Mouse (Mus musculus) neural tube, embryonic 14.5 days (tissue): ENCODE results near the gene Eps15l1. TPM values are rescaled to one million over a fixed set of nuclear protein-coding genes. Genes with fewer than 3 reads are reported as not detected.

Experiments used
- ATAC-seq: fragments of 200-750 bp; cut with Nextera tagmentation; 2 replicates; pipeline ENCODE4 v1.8.0; 2017; ENCODE audit warnings: low read depth, mild to moderate bottlenecking, moderate TSS enrichment, moderate library complexity
- H3K27ac ChIP-seq: fragments of 300-500 bp; sonication (generic); 2 replicates; pipeline ENCODE4 v1.5.1; 2014; ENCODE audit warnings: low read depth, mild to moderate bottlenecking, control low read depth, low read length, moderate library complexity, mixed read lengths
- H3K27me3 ChIP-seq: fragments of 300-500 bp; sonication (generic); 2 replicates; pipeline ENCODE4 v1.6.1; 2014; ENCODE audit warnings: low read length; ENCODE audit not compliant: control insufficient read depth, insufficient read depth
- H3K36me3 ChIP-seq: fragments of 300-500 bp; sonication (generic); 2 replicates; pipeline ENCODE4 v1.6.1; 2014; ENCODE audit warnings: low read length, mixed read lengths; ENCODE audit not compliant: control insufficient read depth, insufficient read depth
- H3K4me1 ChIP-seq: fragments of 300-500 bp; sonication (generic); 2 replicates; pipeline ENCODE4 v1.6.1; 2014; ENCODE audit warnings: low read length; ENCODE audit not compliant: control insufficient read depth, insufficient read depth
- H3K4me2 ChIP-seq: fragments of 300-500 bp; sonication (generic); 2 replicates; pipeline ENCODE4 v1.6.1; 2014; ENCODE audit warnings: mild to moderate bottlenecking, low read depth, low read length, control low read depth
- H3K4me3 ChIP-seq: fragments of 300-500 bp; sonication (generic); 2 replicates; pipeline ENCODE4 v1.5.1; 2014; ENCODE audit warnings: low read depth, low read length, control low read depth, mixed read lengths
- H3K9ac ChIP-seq: fragments of 300-500 bp; sonication (generic); replicated peaks from 2 replicates; pipeline ENCODE4 v1.6.1; 2014; ENCODE audit warnings: low read depth, mild to moderate bottlenecking, control low read depth, low read length, mixed read lengths
- H3K9me3 ChIP-seq: fragments of 300-500 bp; sonication (generic); 2 replicates; pipeline ENCODE4 v1.6.1; 2016; ENCODE audit warnings: low read length; ENCODE audit not compliant: control insufficient read depth
- WGBS: fragments of 180-500 bp; shearing (Covaris S2); extraction: QIAGEN DNeasy Blood & Tissue Kit; methylation state at CpG from one replicate; pipeline ENCODE4 v1.1.7; 2014; 5-methylcytosine and 5-hydroxymethylcytosine counted together
- polyA plus RNA-seq: library from polyadenylated mRNA; unstranded; fragments of >200 nt; fragmentation: Nextera tagmentation; extraction: Ambion mirVana; gene quantifications from 2 replicates; pipeline ENCODE4 v1.2.1, GENCODE M21; 2014

The Eps15l1 gene
- polyA plus RNA-seq, 1 experiment from 2014 or later: 63.3 TPM

DNA sequence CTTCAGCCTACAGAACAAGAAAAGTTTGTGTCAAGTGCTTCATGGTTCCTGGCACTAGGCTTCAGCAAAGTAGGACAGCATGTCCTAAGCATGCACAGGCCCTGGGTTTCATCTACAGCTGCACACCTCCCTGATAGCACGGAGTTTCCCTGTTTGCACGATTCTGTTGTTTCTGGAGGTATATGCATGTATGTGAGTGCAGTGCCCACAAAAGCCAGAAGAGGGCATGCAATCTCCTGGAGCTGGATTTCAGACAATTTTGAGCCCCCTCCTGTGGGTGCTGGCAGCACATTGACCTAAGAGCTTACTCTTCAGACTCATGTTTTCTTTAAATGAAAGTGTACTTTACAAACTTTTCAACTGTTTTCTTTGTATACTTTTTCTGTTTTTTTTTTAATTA is 32.6 kb upstream of the Eps15l1 start:
- Histone ChIP-seq H3K36me3 (peaks cover 38% of the 10 kb centered on the region), H3K4me1 (no peaks in the 10 kb centered on the region), H3K9me3 (no peaks in the 10 kb centered on the region), H3K27me3 (no peaks in the 10 kb centered on the region), H3K9ac (no peak overlapping the region), H3K4me3 (no peak overlapping the region), H3K27ac (no peak overlapping the region), H3K4me2 (no peak overlapping the region)
- ATAC-seq: no peak
- WGBS: 91% methylated on average over 2 of the region's 2 CpGs

DNA sequence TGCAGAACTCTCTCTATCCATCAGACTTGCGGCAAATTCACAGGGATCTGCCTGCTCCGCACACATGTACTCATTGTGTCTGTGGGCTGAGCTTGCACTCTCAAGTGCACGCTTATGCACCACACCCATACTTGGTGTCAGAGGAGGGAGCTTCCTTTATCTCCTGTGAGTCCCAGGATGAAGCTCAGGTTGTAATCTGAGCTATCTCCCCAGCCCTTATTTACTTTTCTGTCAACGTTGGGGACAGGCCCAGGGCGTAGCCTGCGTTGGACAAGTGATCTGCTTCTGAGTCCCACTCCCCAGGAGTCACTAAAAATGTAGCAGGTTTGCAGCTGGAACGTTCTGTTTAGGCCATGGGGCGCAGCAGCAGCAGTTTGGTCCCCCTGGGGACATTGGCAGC is 30.3 kb upstream of the Eps15l1 start:
- ATAC-seq: no peak
- Histone ChIP-seq H3K4me2 (no peak overlapping the region), H3K27me3 (no peaks in the 10 kb centered on the region), H3K4me3 (no peak overlapping the region), H3K36me3 (peaks cover 27% of the 10 kb centered on the region), H3K27ac (no peak overlapping the region), H3K9ac (no peak overlapping the region), H3K4me1 (peaks cover 5% of the 10 kb centered on the region; the same call in 1 of the 2 replicates), H3K9me3 (no peaks in the 10 kb centered on the region)
- 92% methylated on average over 8 of the region's 8 CpGs for WGBS

- no peaks in the 10 kb centered on the region for H3K9me3 ChIP-seq
- H3K36me3 ChIP-seq: peaks cover 8% of the 10 kb centered on the region
- no peaks in the 10 kb centered on the region for H3K27me3 ChIP-seq
Measured at GRCm38 (mm10) chr8:72445071-72445470, 23.8 kb upstream of the Eps15l1 start.

GRCm38 (mm10) chr8:72443994-72444350 is 22.7 kb upstream of the Eps15l1 start:
- WGBS: 39% methylated on average over 6 of the region's 6 CpGs
- Histone ChIP-seq H3K4me1 (peaks cover 5% of the 10 kb centered on the region; the same call in 1 of the 2 replicates), H3K27ac (no peak overlapping the region), H3K27me3 (no peaks in the 10 kb centered on the region), H3K4me3 (peak overlapping the region; percentile 35), H3K36me3 (no peaks in the 10 kb centered on the region), H3K9ac (peak overlapping the region; percentile 53), H3K9me3 (no peaks in the 10 kb centered on the region), H3K4me2 (peak overlapping the region; percentile 60)
- ATAC-seq: peak; percentile 0; the same call in 1 of the 2 replicates

More at GRCm38 (mm10) chr8:72445071-72445470, 23.8 kb upstream of the Eps15l1 start:
- Histone ChIP-seq H3K9ac (no peak overlapping the region), H3K27ac (no peak overlapping the region), H3K4me1 (peaks cover 5% of the 10 kb centered on the region; the same call in 1 of the 2 replicates), H3K4me2 (no peak overlapping the region), H3K4me3 (no peak overlapping the region)
- WGBS: 99% methylated on average over 6 of the region's 6 CpGs
- ATAC-seq: no peak

GRCm38 (mm10) chr8:72443338-72443993 is 22.2 kb upstream of the Eps15l1 start, which contains the start of the genes Calr3 and 1700030K09Rik:
Gene Calr3, minus strand, starts transcription at chr8:72443870.
Gene 1700030K09Rik, plus strand, starts transcription at chr8:72443880.
- Histone ChIP-seq H3K27ac (no peak within 1 kb of the TSS), H3K4me1 (peaks cover 5% of the 10 kb centered on the region; the same call in 1 of the 2 replicates), H3K36me3 (no peaks in the 10 kb centered on the region), H3K27me3 (no peaks in the 10 kb centered on the region), H3K4me3 (peak within 1 kb of the TSS; percentile 35), H3K4me2 (peak within 1 kb of the TSS; percentile 60), H3K9me3 (no peaks in the 10 kb centered on the region), H3K9ac (peak within 1 kb of the TSS; percentile 53)
- peak; percentile 99 for ATAC-seq
- 3% methylated on average over 34 of the region's 34 CpGs for WGBS

DNA sequence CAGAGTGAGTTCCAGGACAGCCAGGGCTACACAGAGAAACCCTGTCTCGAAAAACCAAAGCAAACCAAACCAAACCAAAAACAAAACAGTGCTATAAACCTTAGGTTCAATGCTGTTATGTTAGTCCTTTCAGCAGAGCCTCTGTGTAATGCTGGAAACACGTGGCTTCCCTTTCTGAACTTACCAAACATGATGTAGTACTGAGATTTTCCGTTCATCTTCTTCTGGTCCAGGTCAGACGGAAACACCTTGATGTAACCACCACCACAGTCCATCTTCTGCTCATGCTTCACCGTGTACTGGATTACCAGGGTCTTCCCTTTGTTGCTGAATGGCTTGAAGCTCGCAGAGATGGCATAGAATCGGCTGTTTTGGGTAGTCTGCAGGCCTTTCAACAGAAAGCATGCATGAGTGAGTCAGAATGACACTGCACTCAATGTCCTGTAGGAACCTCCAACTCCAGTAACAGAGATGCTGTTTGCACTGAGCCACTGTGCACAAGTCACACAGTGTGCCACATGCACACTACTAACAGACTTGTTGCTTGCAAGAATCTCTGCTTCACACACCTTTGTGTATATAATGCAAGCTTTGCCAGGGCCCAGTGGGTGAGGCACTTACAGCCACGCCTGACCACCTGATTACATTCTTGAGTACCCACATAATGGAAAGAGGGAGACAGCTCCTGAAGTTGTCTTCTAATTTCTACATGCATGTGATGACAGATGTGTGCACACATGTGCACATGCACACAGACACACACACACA is 17.2 kb upstream of the Eps15l1 start:
- Histone ChIP-seq H3K4me2 (no peak overlapping the region), H3K36me3 (no peaks in the 10 kb centered on the region)

DNA sequence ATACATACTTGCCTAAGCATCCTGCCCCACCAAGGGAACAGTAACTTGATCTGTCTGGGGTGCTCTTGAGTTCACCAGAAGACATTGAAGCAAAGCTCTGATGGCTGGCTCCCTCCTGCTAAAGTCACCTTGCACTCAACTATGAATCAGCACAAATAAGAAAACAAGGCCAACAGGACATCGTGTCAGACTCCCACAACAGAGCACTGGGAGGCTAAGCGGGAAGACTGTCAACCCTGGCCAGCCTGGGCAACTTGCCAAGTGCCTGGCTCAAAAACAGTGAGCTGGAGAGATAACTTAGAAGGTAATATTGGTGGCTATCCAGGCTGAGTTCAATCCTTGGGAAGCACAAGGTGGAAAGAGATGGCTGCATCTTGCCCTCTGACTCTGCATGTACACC is 13.7 kb upstream of the Eps15l1 start:
- 33% methylated on average over 2 of the region's 2 CpGs for WGBS
- no peak overlapping the region for H3K9ac ChIP-seq
- H3K27ac ChIP-seq: no peak overlapping the region
- H3K4me3 ChIP-seq: no peak overlapping the region
- no peaks in the 10 kb centered on the region for H3K9me3 ChIP-seq
- no peaks in the 10 kb centered on the region for H3K27me3 ChIP-seq
- no peaks in the 10 kb centered on the region for H3K36me3 ChIP-seq
- no peak for ATAC-seq
- H3K4me2 ChIP-seq: no peak overlapping the region
- H3K4me1 ChIP-seq: no peaks in the 10 kb centered on the region

More for the DNA sequence above, 17.2 kb upstream of the Eps15l1 start:
- Histone ChIP-seq H3K9me3 (no peaks in the 10 kb centered on the region), H3K4me3 (no peak overlapping the region), H3K9ac (no peak overlapping the region), H3K27me3 (no peaks in the 10 kb centered on the region), H3K27ac (no peak overlapping the region), H3K4me1 (no peaks in the 10 kb centered on the region)
- WGBS: 70% methylated on average over 8 of the region's 8 CpGs
- no peak for ATAC-seq

DNA sequence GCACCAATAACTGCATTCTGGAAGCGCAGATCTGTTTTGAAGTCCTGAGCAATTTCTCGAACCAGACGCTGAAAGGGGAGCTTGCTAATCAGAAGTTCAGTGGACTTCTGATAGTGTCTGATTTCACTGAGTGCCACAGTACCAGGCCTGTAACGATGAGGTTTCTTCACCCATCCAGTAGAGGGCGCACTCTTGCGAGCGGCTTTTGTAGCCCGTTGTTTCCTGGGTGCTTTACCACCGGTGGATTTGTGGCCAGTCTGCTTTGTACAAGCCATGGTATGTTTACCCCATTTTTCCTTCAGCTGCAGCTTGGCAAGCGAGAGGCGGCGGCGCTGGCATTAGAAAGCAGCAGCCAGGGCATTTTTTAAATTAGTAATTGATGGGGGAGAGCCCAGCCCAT is 8.4 kb upstream of the Eps15l1 start:
- no peak overlapping the region for H3K9ac ChIP-seq
- H3K36me3 ChIP-seq: no peaks in the 10 kb centered on the region
- no peaks in the 10 kb centered on the region for H3K4me1 ChIP-seq
- no peak overlapping the region for H3K4me3 ChIP-seq
- WGBS: 54% methylated on average over 13 of the region's 13 CpGs
- H3K4me2 ChIP-seq: no peak overlapping the region
- ATAC-seq: no peak
- H3K27me3 ChIP-seq: no peaks in the 10 kb centered on the region
- H3K27ac ChIP-seq: no peak overlapping the region
- H3K9me3 ChIP-seq: no peaks in the 10 kb centered on the region

DNA sequence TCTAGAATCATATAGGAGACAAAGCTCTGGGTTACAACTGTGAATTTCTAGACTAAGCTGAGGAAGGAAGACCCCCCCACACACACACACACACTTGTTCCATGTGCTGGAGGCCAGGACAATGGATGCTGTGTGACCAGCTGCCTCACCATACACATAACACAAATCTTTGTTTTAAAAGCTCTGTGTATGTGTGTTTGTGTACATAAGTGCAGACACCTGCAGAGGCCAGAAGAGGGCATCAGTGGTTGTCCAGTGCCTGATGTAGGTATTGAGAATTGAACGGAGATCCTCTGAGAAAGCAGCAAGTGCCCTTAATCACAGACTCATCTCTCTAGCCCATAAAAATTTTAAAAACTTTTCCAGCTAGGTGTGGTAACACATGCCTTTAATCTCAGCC is 1.7 kb upstream of the Eps15l1 start:
- H3K4me1 ChIP-seq: peaks cover 18% of the 10 kb centered on the region
- H3K9ac ChIP-seq: no peak overlapping the region
- no peak overlapping the region for H3K27ac ChIP-seq
- no peak overlapping the region for H3K4me3 ChIP-seq
- no peaks in the 10 kb centered on the region for H3K36me3 ChIP-seq
- H3K27me3 ChIP-seq: no peaks in the 10 kb centered on the region
- no peaks in the 10 kb centered on the region for H3K9me3 ChIP-seq
- WGBS: 51% methylated on average over 1 of the region's 1 CpGs
- ATAC-seq: no peak
- no peak overlapping the region for H3K4me2 ChIP-seq
